ENCODE assay signal across 19 mouse cellular contexts in the genomic region with DNA sequence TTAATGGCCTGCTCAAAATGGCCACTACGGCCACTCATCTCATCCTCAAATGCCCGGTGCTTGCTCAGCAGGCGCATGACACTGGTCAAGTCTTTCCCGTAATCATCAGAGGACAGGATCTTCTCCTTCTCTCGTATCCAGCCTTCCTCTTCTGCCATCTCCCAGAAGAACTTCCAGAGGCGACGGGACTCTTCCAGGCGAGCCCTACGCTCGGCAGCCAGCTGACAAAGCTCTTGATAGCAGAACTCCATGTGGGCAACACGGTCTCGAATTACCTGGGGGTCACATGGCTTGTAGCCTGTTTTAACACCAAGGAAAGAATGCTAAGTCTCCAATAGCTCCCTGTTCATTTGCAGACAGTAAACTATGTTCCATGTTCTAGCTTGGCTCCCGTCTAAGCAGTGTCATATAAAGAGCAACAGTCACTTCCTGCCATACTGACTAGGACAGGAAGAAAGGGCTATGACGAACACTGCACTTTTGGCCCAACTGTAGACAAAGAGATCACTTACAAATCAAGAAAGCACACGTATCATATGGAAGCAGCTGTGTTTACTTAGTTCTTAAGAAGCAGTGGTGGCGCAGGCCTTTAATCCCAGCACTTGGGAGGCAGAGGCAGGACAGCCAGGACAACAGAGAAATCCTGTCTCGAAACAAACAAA.
DNase-seq lines count a peak whose midpoint lies in the region; ATAC-seq and TF ChIP-seq lines count a peak whose summit lies in the region.
"Had no signal": no experiment of that assay in that cellular context is flagged by ENCODE, and none has a peak within 500 bp of the region (broad histone marks: within the 10 kb centered on the region; RNA-seq: fewer than 3 reads in every experiment).

No protein-coding gene starts in this region.

- peaks cover 100% of the 10 kb centered on the region for H3K36me3 ChIP-seq in heart, embryonic 13.5 days
- peaks cover 8% of the 10 kb centered on the region for H3K36me3 ChIP-seq in liver, embryonic 16.5 days (ENCODE audit: control insufficient read depth, insufficient read depth)
- peaks cover 89% of the 10 kb centered on the region for H3K36me3 ChIP-seq in embryonic facial prominence, embryonic 15.5 days
- H3K36me3 ChIP-seq in midbrain, postnatal 0 days (ENCODE audit: insufficient read depth, low read length), result peaks cover 79% of the 10 kb centered on the region

- 53% methylated on average over 17 of the region's 17 CpGs for WGBS in heart, embryonic 13.5 days
- 68% methylated on average over 17 of the region's 17 CpGs for WGBS in liver, embryonic 16.5 days (ENCODE audit: insufficient replicate concordance)
- WGBS in embryonic facial prominence, embryonic 15.5 days, result 76% methylated on average over 17 of the region's 17 CpGs
- 91% methylated on average over 17 of the region's 17 CpGs for WGBS in midbrain, postnatal 0 days

- DNase-seq in heart, postnatal 14 days, result no peak
- DNase-seq in liver, result no peak
- no peak for DNase-seq in midbrain, postnatal 0 days (ENCODE audit: low spot score)
- DNase-seq: adrenal gland, adult 8-10 months; cerebellum, adult 9-11 months; forebrain, postnatal 0 days; gastrocnemius, postnatal 36 days; kidney, adult 11 months; kidney, postnatal 4 days; spleen, adult 18-20 months; thymus, postnatal 25 days had no signal

- H3K27me3 ChIP-seq in heart, embryonic 13.5 days (replicated peaks), result no peaks in the 10 kb centered on the region
- no peaks in the 10 kb centered on the region for H3K27me3 ChIP-seq in liver, embryonic 16.5 days (ENCODE audit: control insufficient read depth, insufficient read depth, low read depth, low read length)
- no peaks in the 10 kb centered on the region for H3K27me3 ChIP-seq in embryonic facial prominence, embryonic 15.5 days
- H3K27me3 ChIP-seq in midbrain, postnatal 0 days (ENCODE audit: insufficient read depth, low read length), result no peaks in the 10 kb centered on the region
- H3K27me3 ChIP-seq: embryonic facial prominence, embryonic 13.5 days; midbrain, embryonic 12.5 days had no signal

- no peak for TF ChIP-seq CTCF in midbrain, postnatal 0 days (IDR thresholded peaks at IDR 0.05)

- no peak for ATAC-seq in heart, embryonic 13.5 days (ENCODE audit: extremely low read depth, insufficient number of reproducible peaks, low FRiP score, low TSS enrichment)
- peak; percentile 43; the same call in 1 of the 2 replicates for ATAC-seq in liver, embryonic 16.5 days (ENCODE audit: low read depth)
- ATAC-seq in CD4-positive, CD25-positive, alpha-beta regulatory T cell, adult 4 months, result peak; percentile 45
- peak; percentile 39; the same call in 1 of the 2 replicates for ATAC-seq in embryonic facial prominence, embryonic 15.5 days (ENCODE audit: insufficient number of reproducible peaks, low FRiP score, low TSS enrichment, low read depth)
- no peak for ATAC-seq in midbrain, postnatal 0 days (ENCODE audit: low FRiP score)
- ATAC-seq: forebrain, postnatal 0 days had no signal

- no peaks in the 10 kb centered on the region for H3K9me3 ChIP-seq in heart, embryonic 13.5 days
- H3K9me3 ChIP-seq in liver, embryonic 16.5 days (replicated peaks; ENCODE audit: control insufficient read depth, low read length), result no peaks in the 10 kb centered on the region
- H3K9me3 ChIP-seq in embryonic facial prominence, embryonic 15.5 days (replicated peaks), result no peaks in the 10 kb centered on the region
- H3K9me3 ChIP-seq in midbrain, postnatal 0 days (ENCODE audit: low read length), result no peaks in the 10 kb centered on the region
- H3K9me3 ChIP-seq: embryonic facial prominence, embryonic 13.5 days; limb, embryonic 10.5 days; midbrain, embryonic 12.5 days had no signal

- H3K4me3 ChIP-seq in heart, embryonic 13.5 days, result no peak overlapping the region
- H3K4me3 ChIP-seq in liver, embryonic 16.5 days (ENCODE audit: low read depth, low read length), result no peak overlapping the region
- H3K4me3 ChIP-seq in embryonic facial prominence, embryonic 15.5 days (replicated peaks), result no peak overlapping the region
- no peak overlapping the region for H3K4me3 ChIP-seq in midbrain, postnatal 0 days (ENCODE audit: low read depth, low read length)
- H3K4me3 ChIP-seq: embryonic facial prominence, embryonic 13.5 days; limb, embryonic 10.5 days; midbrain, embryonic 12.5 days had no signal

- H3K9ac ChIP-seq in heart, embryonic 13.5 days, result no peak overlapping the region
- H3K9ac ChIP-seq in liver, embryonic 16.5 days (ENCODE audit: low read depth, low read length), result no peak overlapping the region
- H3K9ac ChIP-seq in embryonic facial prominence, embryonic 15.5 days, result no peak overlapping the region
- no peak overlapping the region for H3K9ac ChIP-seq in midbrain, postnatal 0 days (replicated peaks; ENCODE audit: low read length, poor library complexity, severe bottlenecking)
- H3K9ac ChIP-seq: embryonic facial prominence, embryonic 13.5 days; forebrain, postnatal 0 days; liver, embryonic 14.5 days; midbrain, embryonic 12.5 days had no signal

- no peak overlapping the region for H3K4me2 ChIP-seq in heart, embryonic 13.5 days
- H3K4me2 ChIP-seq in liver, embryonic 16.5 days (ENCODE audit: low read depth, low read length), result no peak overlapping the region
- H3K4me2 ChIP-seq in embryonic facial prominence, embryonic 15.5 days (replicated peaks), result no peak overlapping the region
- H3K4me2 ChIP-seq in midbrain, postnatal 0 days (ENCODE audit: low read depth, low read length, poor library complexity, severe bottlenecking), result no peak overlapping the region
- H3K4me2 ChIP-seq: embryonic facial prominence, embryonic 13.5 days; midbrain, embryonic 12.5 days had no signal

- peaks cover 15% of the 10 kb centered on the region; the same call in 1 of the 2 replicates for H3K4me1 ChIP-seq in heart, embryonic 13.5 days
- H3K4me1 ChIP-seq in liver, embryonic 16.5 days (ENCODE audit: control insufficient read depth, low read depth, low read length), result no peaks in the 10 kb centered on the region
- H3K4me1 ChIP-seq in embryonic facial prominence, embryonic 15.5 days, result no peaks in the 10 kb centered on the region
- H3K4me1 ChIP-seq in midbrain, postnatal 0 days (ENCODE audit: insufficient read depth, low read length), result no peaks in the 10 kb centered on the region
- H3K4me1 ChIP-seq: embryonic facial prominence, embryonic 13.5 days; limb, embryonic 10.5 days; midbrain, embryonic 12.5 days had no signal

- peak overlapping the region; percentile 30; the same call in 1 of the 2 replicates for H3K27ac ChIP-seq in heart, embryonic 13.5 days (replicated peaks)
- H3K27ac ChIP-seq in liver, embryonic 16.5 days (ENCODE audit: low read length), result no peak overlapping the region
- no peak overlapping the region for H3K27ac ChIP-seq in embryonic facial prominence, embryonic 15.5 days (replicated peaks)
- H3K27ac ChIP-seq in midbrain, postnatal 0 days (ENCODE audit: low read depth, low read length), result no peak overlapping the region
- H3K27ac ChIP-seq: embryonic facial prominence, embryonic 13.5 days; limb, embryonic 10.5 days; liver, embryonic 14.5 days; midbrain, embryonic 12.5 days had no signal

- intact Hi-C loops in heart, postnatal 14 days (cut with DNase I), result loop anchor here (5.0 kb wide), 1 partner anchor 37 kb away; no protein-coding TSS in a partner anchor

Comparison
In these comparisons a context has a peak if more than half of its experiments do, and no peak if none do; other contexts are left out.
1. ATAC-seq: peak in liver, embryonic 16.5 days (single experiment), CD4-positive, CD25-positive, alpha-beta regulatory T cell, adult 4 months (single experiment) and embryonic facial prominence, embryonic 15.5 days (single experiment); none in heart, embryonic 13.5 days (single experiment) and midbrain, postnatal 0 days (single experiment).